Mouse (Mus musculus): ENCODE data around the gene Elmo1.

Gene Elmo1

GRCm38 (mm10) chr13:20238743-20239142 is 148.3 kb downstream of the Elmo1 start:
- in situ Hi-C loops (cut with MboI, MseI), result no loop called here

- in situ Hi-C loops (cut with MboI, MseI), result no loop called here
These were observed 159.8 kb downstream of the Elmo1 start for GRCm38 (mm10) chr13:20250069-20250668.

- in situ Hi-C loops (cut with MboI, MseI), result no loop called here
These were observed 164.5 kb downstream of the Elmo1 start for GRCm38 (mm10) chr13:20254911-20255310.

GRCm38 (mm10) chr13:20255380-20255779 is 165.0 kb downstream of the Elmo1 start:
- in situ Hi-C loops (cut with MboI, MseI), result no loop called here

GRCm38 (mm10) chr13:20256613-20257012 is 166.2 kb downstream of the Elmo1 start:
- in situ Hi-C loops (cut with MboI, MseI), result no loop called here

GRCm38 (mm10) chr13:20257562-20258525 is 167.4 kb downstream of the Elmo1 start:
- in situ Hi-C loops (cut with MboI, MseI), result no loop called here

- in situ Hi-C loops (cut with MboI, MseI), result no loop called here
These were observed 172.8 kb downstream of the Elmo1 start for GRCm38 (mm10) chr13:20263173-20263572.

- in situ Hi-C loops (cut with MboI, MseI), result loop anchor here in 1 of 2 experiments (10.0 kb wide), 1 partner anchor 575 kb away; the partner anchor contains the start of gene Nme8
These were observed 179.8 kb downstream of the Elmo1 start for GRCm38 (mm10) chr13:20270148-20270547.

GRCm38 (mm10) chr13:20271799-20272198 is 181.4 kb downstream of the Elmo1 start:
- in situ Hi-C loops (cut with MboI, MseI), result loop anchor here in 1 of 2 experiments (10.0 kb wide), 1 partner anchor 577 kb away; the partner anchor contains the start of gene Nme8

GRCm38 (mm10) chr13:20272562-20272961 is 182.2 kb downstream of the Elmo1 start:
- in situ Hi-C loops (cut with MboI, MseI), result loop anchor here in 1 of 2 experiments (10.0 kb wide), 1 partner anchor 578 kb away; the partner anchor contains the start of gene Nme8

GRCm38 (mm10) chr13:20279889-20280288 is 189.5 kb downstream of the Elmo1 start:
- in situ Hi-C loops (cut with MboI, MseI), result loop anchor here in 1 of 2 experiments (10.0 kb wide), 1 partner anchor 585 kb away; the partner anchor contains the start of gene Nme8

GRCm38 (mm10) chr13:20283891-20284290 is 193.5 kb downstream of the Elmo1 start:
- in situ Hi-C loops (cut with MboI, MseI), result no loop called here

- in situ Hi-C loops (cut with MboI, MseI), result no loop called here
These were observed 196.3 kb downstream of the Elmo1 start for GRCm38 (mm10) chr13:20286680-20287079.

- in situ Hi-C loops (cut with MboI, MseI), result no loop called here
These were observed 198.0 kb downstream of the Elmo1 start for GRCm38 (mm10) chr13:20288393-20288792.

GRCm38 (mm10) chr13:20290412-20290811 is 200.0 kb downstream of the Elmo1 start:
- in situ Hi-C loops (cut with MboI, MseI), result loop anchor here in 1 of 2 experiments (5.0 kb wide), 1 partner anchor 578 kb away; no protein-coding TSS in a partner anchor

- in situ Hi-C loops (cut with MboI, MseI), result loop anchor here in 1 of 2 experiments (5.0 kb wide), 1 partner anchor 580 kb away; no protein-coding TSS in a partner anchor
These were observed 202.0 kb downstream of the Elmo1 start for GRCm38 (mm10) chr13:20292348-20292747.

GRCm38 (mm10) chr13:20295278-20295970 is 205.0 kb downstream of the Elmo1 start:
- in situ Hi-C loops (cut with MboI, MseI), result loop anchor here (5.0 kb wide), 2 partner anchors 258 to 598 kb away; partner anchors contain the start of gene Nme8 (in 1 of the 2)

- in situ Hi-C loops (cut with MboI, MseI), result loop anchor here (5.0 kb wide), 2 partner anchors 261 to 601 kb away; partner anchors contain the start of gene Nme8 (in 1 of the 2)
These were observed 207.4 kb downstream of the Elmo1 start for GRCm38 (mm10) chr13:20297841-20298240.

- in situ Hi-C loops (cut with MboI, MseI), result loop anchor here (5.0 kb wide), 2 partner anchors 262 to 602 kb away; partner anchors contain the start of gene Nme8 (in 1 of the 2)
These were observed 209.0 kb downstream of the Elmo1 start for GRCm38 (mm10) chr13:20299424-20299823.

GRCm38 (mm10) chr13:20300052-20300564 is 209.7 kb downstream of the Elmo1 start:
- in situ Hi-C loops (cut with MboI, MseI), result loop anchor here in 1 of 2 experiments (25.0 kb wide), 1 partner anchor 862 kb away; no protein-coding TSS in a partner anchor

- in situ Hi-C loops (cut with MboI, MseI), result loop anchor here in 1 of 2 experiments (25.0 kb wide), 1 partner anchor 862 kb away; no protein-coding TSS in a partner anchor
These were observed 210.2 kb downstream of the Elmo1 start for GRCm38 (mm10) chr13:20300626-20301025.
